Mouse (Mus musculus): ENCODE results near the gene Ppp2r5a. TPM values are rescaled to one million over a fixed set of nuclear protein-coding genes. Genes with fewer than 3 reads are reported as not detected.

Gene Ppp2r5a
- polyA plus RNA-seq, 1 experiment = 91.0 TPM

- no peak for TF ChIP-seq POLR2A (IDR thresholded peaks at IDR 0.05; ENCODE audit: borderline replicate concordance, extremely low read depth, low read depth, low read length)
- no peak overlapping the region for H3K4me3 ChIP-seq (replicated peaks; ENCODE audit: extremely low read depth, low read depth, low read length)
- 0 out of 2 replicates have a peak, but pooled peaks cover 2% of the 10 kb centered on the region for H3K4me1 ChIP-seq (ENCODE audit: control insufficient read depth, insufficient read depth, low read length)
- DNase-seq = no peak
- 78% methylated on average over 4 of the region's 4 CpGs for WGBS
Measured at GRCm38 (mm10) chr1:191311296-191311898, 91.7 kb downstream of the Ppp2r5a start.

- no peak for DNase-seq
Measured at GRCm38 (mm10) chr1:191307766-191308455, 95.2 kb downstream of the Ppp2r5a start.

GRCm38 (mm10) chr1:191306316-191306715, 96.8 kb downstream of the Ppp2r5a start:
- DNase-seq = no peak
- Histone ChIP-seq H3K4me1 (ENCODE audit: control insufficient read depth, insufficient read depth, low read length) (no peaks in the 10 kb centered on the region; the same call in 1 of the 2 replicates), H3K4me3 (replicated peaks; ENCODE audit: extremely low read depth, low read depth, low read length) (no peak overlapping the region)
- WGBS = 86% methylated on average over 9 of the region's 9 CpGs
- TF ChIP-seq CTCF (IDR thresholded peaks at IDR 0.05; ENCODE audit: insufficient read depth, low read length) = 0 out of 2 replicates have a peak, but pooled peaks have one; percentile 4
- no peak for TF ChIP-seq POLR2A (IDR thresholded peaks at IDR 0.05; ENCODE audit: borderline replicate concordance, extremely low read depth, low read depth, low read length)

More at GRCm38 (mm10) chr1:191307766-191308455, 95.2 kb downstream of the Ppp2r5a start:
- TF ChIP-seq POLR2A (IDR thresholded peaks at IDR 0.05; ENCODE audit: borderline replicate concordance, extremely low read depth, low read depth, low read length) = no peak
- peak; percentile 61; the same call in 1 of the 2 replicates for TF ChIP-seq CTCF (IDR thresholded peaks at IDR 0.05; ENCODE audit: insufficient read depth, low read length)
- Histone ChIP-seq H3K4me1 (ENCODE audit: control insufficient read depth, insufficient read depth, low read length) (peaks cover 2% of the 10 kb centered on the region; the same call in 1 of the 2 replicates), H3K4me3 (replicated peaks; ENCODE audit: extremely low read depth, low read depth, low read length) (no peak overlapping the region)
- 82% methylated on average over 9 of the region's 9 CpGs for WGBS

GRCm38 (mm10) chr1:191305610-191306009, 97.5 kb downstream of the Ppp2r5a start:
- no peak overlapping the region for H3K4me3 ChIP-seq (replicated peaks; ENCODE audit: extremely low read depth, low read depth, low read length)
- 67% methylated on average over 7 of the region's 7 CpGs for WGBS
- DNase-seq = no peak
- no peak for TF ChIP-seq POLR2A (IDR thresholded peaks at IDR 0.05; ENCODE audit: borderline replicate concordance, extremely low read depth, low read depth, low read length)
- TF ChIP-seq CTCF (IDR thresholded peaks at IDR 0.05; ENCODE audit: insufficient read depth, low read length) = peak; percentile 49
- no peaks in the 10 kb centered on the region; the same call in 1 of the 2 replicates for H3K4me1 ChIP-seq (ENCODE audit: control insufficient read depth, insufficient read depth, low read length)

- no peak for DNase-seq
- 60% methylated on average over 6 of the region's 6 CpGs for WGBS
- H3K4me3 ChIP-seq (replicated peaks; ENCODE audit: extremely low read depth, low read depth, low read length) = no peak overlapping the region
- no peak for TF ChIP-seq CTCF (IDR thresholded peaks at IDR 0.05; ENCODE audit: insufficient read depth, low read length)
- no peak for TF ChIP-seq POLR2A (IDR thresholded peaks at IDR 0.05; ENCODE audit: borderline replicate concordance, extremely low read depth, low read depth, low read length)
- no peaks in the 10 kb centered on the region; the same call in 1 of the 2 replicates for H3K4me1 ChIP-seq (ENCODE audit: control insufficient read depth, insufficient read depth, low read length)
Measured at GRCm38 (mm10) chr1:191304216-191304615, 98.9 kb downstream of the Ppp2r5a start.

GRCm38 (mm10) chr1:191303736-191304135, 99.3 kb downstream of the Ppp2r5a start:
- peak; percentile 59 for DNase-seq
- H3K4me1 ChIP-seq (ENCODE audit: control insufficient read depth, insufficient read depth, low read length) = no peaks in the 10 kb centered on the region; the same call in 1 of the 2 replicates
- 57% methylated on average over 3 of the region's 3 CpGs for WGBS
- H3K4me3 ChIP-seq (replicated peaks; ENCODE audit: extremely low read depth, low read depth, low read length) = no peak overlapping the region
- no peak for TF ChIP-seq CTCF (IDR thresholded peaks at IDR 0.05; ENCODE audit: insufficient read depth, low read length)
- TF ChIP-seq POLR2A (IDR thresholded peaks at IDR 0.05; ENCODE audit: borderline replicate concordance, extremely low read depth, low read depth, low read length) = no peak

Other genes starting within 250 kb of the Ppp2r5a start
- not detected in 2 replicates for gene Fam71a, start 238.5 kb downstream of the Ppp2r5a start, polyA plus RNA-seq (2012; rRNA removed)
- gene Atf3, start 185.2 kb downstream of the Ppp2r5a start, polyA plus RNA-seq (2012; rRNA removed) = 4.8 and 8.6 TPM in 2 replicates
- gene Nenf, start 85.1 kb downstream of the Ppp2r5a start, polyA plus RNA-seq (2012; rRNA removed) = 164 and 224 TPM in 2 replicates
- 8.0 and 8.4 TPM in 2 replicates for gene Tmem206, start 77.4 kb downstream of the Ppp2r5a start, polyA plus RNA-seq (2012; rRNA removed)
- 0.28 and 0.46 TPM in 2 replicates for gene Dtl, start 172.3 kb upstream of the Ppp2r5a start, polyA plus RNA-seq (2012; rRNA removed)
- 15.3 and 17.4 TPM in 2 replicates for gene Ints7, start 172.4 kb upstream of the Ppp2r5a start, polyA plus RNA-seq (2012; rRNA removed)